Mouse (Mus musculus): ENCODE measurements at regions not wholly inside any gene's neighbourhood (a gene's known extent, or its start where the extent isn't known, plus 50 kb on each side); places are given as distances from the start of the nearest gene placed in this dataset.

GRCm38 (mm10) chr7:55710872-55711558, 57.0 kb upstream of the Siglech start:
- DNase-seq (ENCODE audit: low read depth): peak; percentile 41
